Mouse (Mus musculus) kidney, postnatal 0 days (tissue): ENCODE results near the gene Trappc4. TPM values are rescaled to one million over a fixed set of nuclear protein-coding genes. Genes with fewer than 3 reads are reported as not detected.

Experiments
- ATAC-seq: fragments of 200-750 bp; cut with Nextera tagmentation; replicated peaks from 2 replicates; pipeline ENCODE4 v1.8.0; 2017; ENCODE audit warnings: low read depth, moderate number of reproducible peaks, moderate TSS enrichment, moderate library complexity; ENCODE audit not compliant: low FRiP score
- DNase-seq: peaks from one replicate; pipeline ENCODE4 v3.0.0-alpha.2; 2016; ENCODE audit warnings: low spot score
- H3K27ac ChIP-seq: fragments of 300-500 bp; sonication (generic); 2 replicates; pipeline ENCODE4 v1.5.1; 2014; ENCODE audit warnings: mild to moderate bottlenecking
- H3K27me3 ChIP-seq: fragments of 300-500 bp; sonication (generic); 2 replicates; pipeline ENCODE4 v1.6.1; 2014; ENCODE audit warnings: low read length, mixed read lengths; ENCODE audit not compliant: insufficient read depth
- H3K36me3 ChIP-seq: fragments of 300-500 bp; sonication (generic); 2 replicates; pipeline ENCODE4 v1.6.1; 2014; ENCODE audit warnings: low read length, mixed read lengths; ENCODE audit not compliant: insufficient read depth
- H3K4me1 ChIP-seq: fragments of 300-500 bp; sonication (generic); replicated peaks from 2 replicates; pipeline ENCODE4 v1.6.1; 2014; ENCODE audit warnings: antibody characterized with exemption, low read length, mixed read lengths; ENCODE audit not compliant: insufficient read depth
- H3K4me2 ChIP-seq: fragments of 300-500 bp; sonication (generic); 2 replicates; pipeline ENCODE4 v1.6.1; 2014; ENCODE audit warnings: mild to moderate bottlenecking, low read length, moderate library complexity, mixed read lengths
- H3K4me3 ChIP-seq: fragments of 300-500 bp; sonication (generic); replicated peaks from 2 replicates; pipeline ENCODE4 v1.5.1; 2014; ENCODE audit warnings: low read depth, low read length
- H3K9ac ChIP-seq: fragments of 300-500 bp; sonication (generic); 2 replicates; pipeline ENCODE4 v1.6.1; 2014; ENCODE audit warnings: low read depth, low read length
- H3K9me3 ChIP-seq: fragments of 300-500 bp; sonication (generic); replicated peaks from 2 replicates; pipeline ENCODE4 v1.6.1; 2016; ENCODE audit warnings: low read length, inconsistent platforms, mixed read lengths
- CTCF ChIP-seq: IDR thresholded peaks from 2 replicates; pipeline ENCODE4 v1.5.1; 2016; ENCODE audit warnings: antibody characterized with exemption, low read depth, mild to moderate bottlenecking, moderate library complexity
- WGBS: fragments of 180-500 bp; shearing (Covaris S2); extraction: QIAGEN DNeasy Blood & Tissue Kit; methylation state at CpG from one replicate; pipeline ENCODE4 v1.1.7; 2014; 5-methylcytosine and 5-hydroxymethylcytosine counted together
- polyA plus RNA-seq: library from polyadenylated mRNA; unstranded; fragments of >200 nt; fragmentation: Nextera tagmentation; extraction: Ambion mirVana; gene quantifications from 2 replicates; pipeline ENCODE4 v1.2.1, GENCODE M21; 2015

Gene Trappc4
- polyA plus RNA-seq, 1 experiment from 2014 or later, result 135 TPM

- H3K4me2 ChIP-seq, result peak overlapping the region; percentile 99
- ATAC-seq (peak; percentile 37), DNase-seq (peak; percentile 61)
- no peaks in the 10 kb centered on the region for H3K27me3 ChIP-seq
- WGBS, result 12% methylated on average over 4 of the region's 4 CpGs
- peaks cover 11% of the 10 kb centered on the region; the same call in 1 of the 2 replicates for H3K4me1 ChIP-seq
- peak overlapping the region; percentile 91 for H3K27ac ChIP-seq
- no peak for TF ChIP-seq CTCF
- peak overlapping the region; percentile 44 for H3K9ac ChIP-seq
- H3K36me3 ChIP-seq, result peaks cover 33% of the 10 kb centered on the region
- no peaks in the 10 kb centered on the region for H3K9me3 ChIP-seq
- H3K4me3 ChIP-seq, result peak overlapping the region; percentile 69
Observed at GRCm38 (mm10) chr9:44398087-44398486, 9.3 kb downstream of the Trappc4 start.

DNA sequence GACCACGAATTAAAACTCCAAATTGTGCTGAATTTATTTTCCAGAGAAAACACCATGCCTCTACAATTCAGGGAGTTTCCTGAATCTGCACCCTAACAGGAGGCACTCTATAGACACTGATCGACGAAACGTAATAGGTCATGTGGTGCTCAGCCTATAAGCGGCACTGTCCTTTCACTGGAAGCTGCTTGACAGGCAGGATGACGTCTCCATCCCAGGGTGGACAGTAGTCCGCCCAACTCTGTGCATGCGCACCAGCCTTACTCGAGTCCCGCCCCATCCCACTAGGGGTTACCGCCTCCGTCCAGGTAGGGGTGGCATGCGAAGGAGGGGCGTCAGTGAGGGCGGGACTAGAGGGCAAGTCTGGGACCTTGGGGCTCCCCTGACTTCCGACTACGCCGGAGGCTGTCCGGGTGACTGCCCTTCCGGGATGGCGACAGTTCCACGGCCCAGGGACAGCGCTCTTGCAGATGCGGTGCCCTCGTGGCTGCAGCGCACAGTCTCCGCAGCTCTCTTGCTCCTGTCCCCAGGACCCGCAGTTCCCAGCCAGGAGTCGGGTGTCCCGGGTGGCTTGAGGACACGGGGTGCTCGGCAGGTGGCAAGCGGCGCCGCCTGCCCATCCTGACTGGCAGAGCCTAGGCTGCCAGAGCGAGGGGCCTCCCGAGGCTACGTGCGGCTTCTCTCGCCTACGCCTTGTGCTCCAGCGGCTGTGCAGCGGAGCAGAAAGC lies 10.6 kb downstream of the Trappc4 start, which contains the start of gene Slc37a4:
Gene Slc37a4 (plus strand): TSS at position 169 of the 728 bp plus-strand sequence.
- ATAC-seq, result peak; percentile 93
- no peaks in the 10 kb centered on the region for H3K9me3 ChIP-seq
- H3K36me3 ChIP-seq, result peaks cover 22% of the 10 kb centered on the region
- peak within 1 kb of the TSS; percentile 99 for H3K4me2 ChIP-seq
- H3K9ac ChIP-seq, result peak within 1 kb of the TSS; percentile 75
- H3K27me3 ChIP-seq, result no peaks in the 10 kb centered on the region
- WGBS, result under 1% methylated on average over 43 of the region's 43 CpGs
- DNase-seq, result peak; percentile 96
- peak; percentile 41; the same call in 1 of the 2 replicates for TF ChIP-seq CTCF
- peaks cover 11% of the 10 kb centered on the region; the same call in 1 of the 2 replicates for H3K4me1 ChIP-seq
- peak within 1 kb of the TSS; percentile 91 for H3K27ac ChIP-seq
- peak within 1 kb of the TSS; percentile 69 for H3K4me3 ChIP-seq

GRCm38 (mm10) chr9:44391466-44391865 lies 15.9 kb downstream of the Trappc4 start:
- H3K36me3 ChIP-seq, result peaks cover 32% of the 10 kb centered on the region
- WGBS, result 42% methylated on average over 4 of the region's 4 CpGs

DNA sequence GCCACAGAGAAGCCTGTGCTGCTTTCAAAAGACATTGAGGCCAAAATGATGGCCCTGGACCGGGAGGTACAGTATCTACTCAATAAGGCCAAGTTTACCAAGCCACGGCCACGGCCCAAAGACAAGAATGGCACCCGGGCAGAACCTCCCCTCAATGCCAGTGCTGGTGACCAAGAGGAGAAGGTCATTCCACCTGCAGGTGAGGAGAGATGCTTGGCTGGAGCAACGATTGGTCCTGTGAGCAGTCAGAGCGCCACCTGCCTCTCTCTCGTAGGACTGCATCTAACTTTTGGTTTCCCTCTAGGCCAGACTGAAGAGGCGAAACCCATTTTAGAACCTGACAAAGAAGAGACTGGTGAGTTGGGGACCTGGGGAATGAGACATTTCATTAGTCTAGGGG lies 18.1 kb downstream of the Trappc4 start:
- H3K9ac ChIP-seq, result no peak overlapping the region
- H3K4me3 ChIP-seq, result no peak overlapping the region
- peaks cover 54% of the 10 kb centered on the region for H3K36me3 ChIP-seq
- no peaks in the 10 kb centered on the region for H3K4me1 ChIP-seq
- DNase-seq, result peak; percentile 63
- WGBS, result 56% methylated on average over 8 of the region's 8 CpGs
- H3K27ac ChIP-seq, result no peak overlapping the region
- no peak overlapping the region for H3K4me2 ChIP-seq
- TF ChIP-seq CTCF, result peak; percentile 71
- H3K9me3 ChIP-seq, result no peaks in the 10 kb centered on the region
- ATAC-seq, result no peak
- H3K27me3 ChIP-seq, result no peaks in the 10 kb centered on the region

More at GRCm38 (mm10) chr9:44391466-44391865, 15.9 kb downstream of the Trappc4 start:
- peak; percentile 92 for TF ChIP-seq CTCF
- Histone ChIP-seq H3K27ac (no peak overlapping the region), H3K27me3 (no peaks in the 10 kb centered on the region), H3K4me1 (no peaks in the 10 kb centered on the region), H3K9me3 (no peaks in the 10 kb centered on the region), H3K4me2 (no peak overlapping the region), H3K4me3 (no peak overlapping the region), H3K9ac (no peak overlapping the region)
- DNase-seq, result peak; percentile 77
- 0 out of 2 replicates have a peak, but pooled peaks have one; percentile 15 for ATAC-seq

DNA sequence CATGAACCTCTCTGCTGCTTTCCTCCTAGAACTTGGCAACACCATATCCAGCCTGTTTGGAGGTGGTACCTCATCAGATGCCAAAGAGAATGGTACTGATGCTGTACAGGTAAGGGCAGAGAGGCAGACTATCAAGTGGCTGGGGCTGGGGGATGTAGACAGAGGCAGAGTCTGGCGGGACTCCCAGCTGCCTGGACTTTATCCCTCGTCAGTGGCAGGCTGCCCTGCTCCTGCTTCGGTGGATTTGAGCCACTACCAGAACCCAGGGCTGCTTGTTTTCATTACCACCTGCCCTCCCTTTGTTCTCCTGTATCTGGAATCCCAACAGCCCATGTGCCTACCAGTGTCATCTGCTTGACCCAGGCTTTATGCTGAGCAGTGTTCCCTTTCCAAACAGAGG lies 20.2 kb downstream of the Trappc4 start:
- TF ChIP-seq CTCF, result no peak
- no peak overlapping the region for H3K27ac ChIP-seq
- no peak overlapping the region for H3K4me3 ChIP-seq
- DNase-seq (no peak), ATAC-seq (no peak)
- H3K9me3 ChIP-seq, result no peaks in the 10 kb centered on the region
- H3K9ac ChIP-seq, result no peak overlapping the region
- WGBS, result 91% methylated on average over 3 of the region's 3 CpGs
- no peaks in the 10 kb centered on the region for H3K27me3 ChIP-seq
- H3K4me1 ChIP-seq, result no peaks in the 10 kb centered on the region
- peaks cover 75% of the 10 kb centered on the region for H3K36me3 ChIP-seq
- H3K4me2 ChIP-seq, result no peak overlapping the region

- H3K4me2 ChIP-seq, result no peak overlapping the region
- H3K36me3 ChIP-seq, result peaks cover 82% of the 10 kb centered on the region
- H3K4me1 ChIP-seq, result peaks cover 6% of the 10 kb centered on the region; the same call in 1 of the 2 replicates
- no peak overlapping the region for H3K27ac ChIP-seq
- no peaks in the 10 kb centered on the region for H3K9me3 ChIP-seq
- DNase-seq, result no peak
- 91% methylated on average over 13 of the region's 13 CpGs for WGBS
- no peak for TF ChIP-seq CTCF
- no peak overlapping the region for H3K9ac ChIP-seq
- no peak overlapping the region for H3K4me3 ChIP-seq
- no peak for ATAC-seq
- H3K27me3 ChIP-seq, result no peaks in the 10 kb centered on the region
Observed at GRCm38 (mm10) chr9:44384596-44384995, 22.8 kb downstream of the Trappc4 start.
